In the genomic region with DNA sequence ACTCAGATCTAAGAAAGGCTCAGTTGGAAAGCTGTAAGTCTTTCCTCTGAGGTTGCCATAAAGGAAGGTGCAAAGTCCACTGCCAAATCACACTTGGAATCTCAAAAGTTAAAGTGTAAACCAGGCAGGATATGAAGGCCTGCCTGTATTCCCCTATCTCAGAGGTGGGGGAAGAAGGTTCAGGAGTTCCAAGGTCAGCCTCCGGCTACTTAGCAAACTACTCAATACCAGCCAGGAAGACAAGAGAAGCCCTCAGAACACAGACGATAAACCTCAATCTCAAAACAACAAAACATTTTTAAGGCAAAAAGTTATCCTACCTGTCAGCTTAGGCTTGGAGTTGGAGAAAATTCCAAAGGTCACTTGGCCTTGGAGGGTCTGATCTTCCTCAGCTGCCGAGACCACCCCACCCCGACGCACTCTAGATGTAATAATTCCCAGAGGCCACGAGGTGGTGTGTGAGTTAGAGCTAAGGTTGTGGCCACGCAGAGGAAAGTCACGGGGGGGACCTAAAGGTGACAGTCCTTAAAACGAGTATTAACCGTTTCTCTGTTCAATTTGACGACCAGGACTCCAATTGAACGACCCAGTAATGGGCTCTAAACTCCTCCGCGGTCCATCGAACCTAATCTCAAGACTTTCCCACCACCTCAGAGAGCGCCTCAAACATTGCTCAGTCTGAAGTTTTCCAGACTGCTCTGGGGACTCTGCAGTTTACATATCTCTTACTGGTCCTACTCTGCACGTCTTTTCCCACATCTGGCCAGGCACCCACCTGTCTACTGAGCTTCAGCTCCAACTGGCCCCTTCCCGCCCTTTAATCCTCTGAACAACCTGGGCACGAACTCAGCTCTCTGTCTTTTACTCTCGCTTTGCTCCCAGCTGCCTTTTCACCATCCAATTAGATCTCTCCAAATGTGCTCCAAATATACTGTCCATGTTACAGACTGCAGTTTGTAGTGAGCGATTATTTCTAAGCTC, we compare ENCODE assay signal across 8 mouse cellular contexts. TPM values are rescaled to one million over a fixed set of nuclear protein-coding genes. Genes with fewer than 3 reads are reported as not detected.
DNase-seq lines count a peak whose midpoint lies in the region; ATAC-seq and TF ChIP-seq lines count a peak whose summit lies in the region.

No protein-coding gene starts in this region.

- no peaks in the 10 kb centered on the region for H3K36me3 ChIP-seq in forebrain, embryonic 15.5 days
- H3K36me3 ChIP-seq in hindbrain, postnatal 0 days (ENCODE audit: insufficient read depth, low read length) = no peaks in the 10 kb centered on the region
- no peaks in the 10 kb centered on the region for H3K36me3 ChIP-seq in liver, adult 2 months (ENCODE audit: control insufficient read depth, insufficient read depth, low read length)
- no peaks in the 10 kb centered on the region for H3K36me3 ChIP-seq in midbrain, embryonic 16.5 days (ENCODE audit: control insufficient read depth, insufficient read depth, low read length)

- no peaks in the 10 kb centered on the region for H3K9me3 ChIP-seq in forebrain, embryonic 15.5 days
- H3K9me3 ChIP-seq in hindbrain, postnatal 0 days (ENCODE audit: low read length) = no peaks in the 10 kb centered on the region
- H3K9me3 ChIP-seq in midbrain, embryonic 16.5 days (replicated peaks; ENCODE audit: control insufficient read depth, low read length, poor library complexity, severe bottlenecking) = no peaks in the 10 kb centered on the region

- peak overlapping the region; percentile 75; the same call in 1 of the 2 replicates for H3K9ac ChIP-seq in forebrain, embryonic 15.5 days (replicated peaks)
- H3K9ac ChIP-seq in hindbrain, postnatal 0 days (replicated peaks; ENCODE audit: low read length) = no peak overlapping the region
- H3K9ac ChIP-seq in liver, adult 2 months (ENCODE audit: low read depth, low read length) = peak overlapping the region; percentile 16; the same call in 1 of the 2 replicates
- no peak overlapping the region for H3K9ac ChIP-seq in midbrain, embryonic 16.5 days (ENCODE audit: low read depth, low read length)

- DNase-seq in left cerebral cortex, postnatal 10 days (ENCODE audit: extremely low spot score in 1 of 2, low spot score in 2 of 2) = peak; percentile 10 to 33
- no peak for DNase-seq in left cerebral cortex, postnatal 36 days (ENCODE audit: low spot score in 2 of 2)
- peak; percentile 69 for DNase-seq in hindbrain, postnatal 0 days (ENCODE audit: low spot score)
- peak; percentile 86 for DNase-seq in liver, adult 2 months (ENCODE audit: extremely low read depth, low read depth, low spot score)
- peak; percentile 43 for DNase-seq in thymus, postnatal 14 days

- peaks cover 16% of the 10 kb centered on the region for H3K4me1 ChIP-seq in forebrain, embryonic 15.5 days
- H3K4me1 ChIP-seq in hindbrain, postnatal 0 days (ENCODE audit: insufficient read depth, low read length) = no peaks in the 10 kb centered on the region
- H3K4me1 ChIP-seq in liver, adult 2 months (ENCODE audit: control insufficient read depth, insufficient read depth, low read length) = peaks cover 10% of the 10 kb centered on the region
- H3K4me1 ChIP-seq in midbrain, embryonic 16.5 days (ENCODE audit: control insufficient read depth, insufficient read depth, low read length) = peaks cover 6% of the 10 kb centered on the region; the same call in 1 of the 2 replicates

- no peak for TF ChIP-seq POLR2A in liver, adult 2 months (IDR thresholded peaks at IDR 0.05; ENCODE audit: extremely low read depth, insufficient read depth, low read length)

- H3K4me2 ChIP-seq in forebrain, embryonic 15.5 days (replicated peaks) = peak overlapping the region; percentile 88
- H3K4me2 ChIP-seq in hindbrain, postnatal 0 days (ENCODE audit: low read depth, low read length) = peak overlapping the region; percentile 88
- H3K4me2 ChIP-seq in midbrain, embryonic 16.5 days (ENCODE audit: low read length) = peak overlapping the region; percentile 82

- peaks cover 12% of the 10 kb centered on the region; the same call in 1 of the 2 replicates for H3K79me2 ChIP-seq in liver, adult 2 months (ENCODE audit: control insufficient read depth, insufficient read depth, low read length)

- H3K27me3 ChIP-seq in forebrain, embryonic 15.5 days = no peaks in the 10 kb centered on the region
- no peaks in the 10 kb centered on the region for H3K27me3 ChIP-seq in hindbrain, postnatal 0 days (ENCODE audit: insufficient read depth, low read length)
- no peaks in the 10 kb centered on the region for H3K27me3 ChIP-seq in liver, adult 2 months (ENCODE audit: control insufficient read depth, insufficient read depth, low read length)
- H3K27me3 ChIP-seq in midbrain, embryonic 16.5 days (ENCODE audit: control insufficient read depth, insufficient read depth, low read depth, low read length) = no peaks in the 10 kb centered on the region

- H3K27ac ChIP-seq in forebrain, embryonic 15.5 days (replicated peaks) = 0 out of 2 replicates have a peak overlapping the region, but pooled peaks have one; percentile 5
- no peak overlapping the region for H3K27ac ChIP-seq in hindbrain, postnatal 0 days
- H3K27ac ChIP-seq in liver, adult 2 months (replicated peaks; ENCODE audit: insufficient read depth, low read depth, low read length) = peak overlapping the region; percentile 15
- H3K27ac ChIP-seq in midbrain, embryonic 16.5 days (ENCODE audit: low read length) = no peak overlapping the region

- intact Hi-C loops in left cerebral cortex, postnatal 10 days (cut with DNase I) = loop anchor here (2.0 to 5.0 kb wide), 2 partner anchors 95 to 150 kb away; a partner anchor contains a TSS
- intact Hi-C loops in left cerebral cortex, postnatal 36 days (cut with DNase I) = loop anchor here (1.0 to 5.0 kb wide), 2 partner anchors 100 to 150 kb away; a partner anchor contains a TSS

- TF ChIP-seq CTCF in hindbrain, postnatal 0 days (IDR thresholded peaks at IDR 0.05; ENCODE audit: low read depth) = peak; percentile 72
- TF ChIP-seq CTCF in liver, adult 2 months (IDR thresholded peaks at IDR 0.05; ENCODE audit: low read depth, low read length) = peak; percentile 43

- 9% methylated on average over 21 of the region's 21 CpGs for WGBS in forebrain, embryonic 15.5 days
- WGBS in hindbrain, postnatal 0 days = 12% methylated on average over 21 of the region's 21 CpGs
- 7% methylated on average over 21 of the region's 21 CpGs for WGBS in liver, adult 2 months
- WGBS in midbrain, embryonic 16.5 days = 11% methylated on average over 21 of the region's 21 CpGs

- H3K4me3 ChIP-seq in forebrain, embryonic 15.5 days = peak overlapping the region; percentile 64
- peak overlapping the region; percentile 92 for H3K4me3 ChIP-seq in hindbrain, postnatal 0 days (ENCODE audit: low read length)
- H3K4me3 ChIP-seq in liver, adult 2 months (ENCODE audit: insufficient read depth, low read depth, low read length) = peak overlapping the region; percentile 91; the same call in 1 of the 2 replicates
- H3K4me3 ChIP-seq in midbrain, embryonic 16.5 days (ENCODE audit: low read depth, low read length) = peak overlapping the region; percentile 64

- ATAC-seq in cerebellum, adult (ENCODE audit: insufficient number of reproducible peaks, low FRiP score, low TSS enrichment) = peak; percentile 38
- peak; percentile 27 for ATAC-seq in forebrain, embryonic 15.5 days (replicated peaks)
- peak; percentile 56 for ATAC-seq in hindbrain, postnatal 0 days
- ATAC-seq in midbrain, embryonic 16.5 days = peak; percentile 39

RNA-seq across cellular contexts. Expression of a gene that starts 0.9 kb away (rescaled TPM):
- total RNA-seq in left cerebral cortex, postnatal 10 days (2021) = 1 to 10 TPM; 8.4 to 9.5 TPM
- total RNA-seq in left cerebral cortex, postnatal 36 days (2021) = 1 to 10 TPM; 5.5 to 6.3 TPM
- polyA plus RNA-seq in forebrain, embryonic 15.5 days (2015; fragmentation: Nextera tagmentation; extraction: Ambion mirVana) = 19.9 and 22.0 TPM in 2 replicates
- total RNA-seq in hindbrain, postnatal 0 days (2014; rRNA removed) = 12.2 and 14.4 TPM in 2 replicates
- polyA plus RNA-seq in hindbrain, postnatal 0 days (2015; fragmentation: Nextera tagmentation; extraction: Ambion mirVana) = 19.1 and 20.2 TPM in 2 replicates
- 3.1 and 3.5 TPM in 2 replicates for total RNA-seq in liver, adult 2 months (2014; rRNA removed)
- polyA plus RNA-seq in liver, adult 2 months (2012; rRNA removed) = 2.0 and 2.3 TPM in 2 replicates
- polyA plus RNA-seq in midbrain, embryonic 16.5 days (2015; fragmentation: Nextera tagmentation; extraction: Ambion mirVana) = 18.7 and 20.4 TPM in 2 replicates

RNA-seq across cellular contexts. Expression of a gene that starts 37.4 kb away (rescaled TPM):
- not detected for total RNA-seq in left cerebral cortex, postnatal 10 days (2021)
- not detected for total RNA-seq in left cerebral cortex, postnatal 36 days (2021)
- polyA plus RNA-seq in forebrain, embryonic 15.5 days (2015; fragmentation: Nextera tagmentation; extraction: Ambion mirVana) = not detected in 2 replicates
- total RNA-seq in hindbrain, postnatal 0 days (2014; rRNA removed) = not detected in 2 replicates
- polyA plus RNA-seq in hindbrain, postnatal 0 days (2015; fragmentation: Nextera tagmentation; extraction: Ambion mirVana) = not detected in 2 replicates
- total RNA-seq in liver, adult 2 months (2014; rRNA removed) = not detected in 2 replicates
- polyA plus RNA-seq in liver, adult 2 months (2012; rRNA removed) = not detected in 2 replicates
- polyA plus RNA-seq in midbrain, embryonic 16.5 days (2015; fragmentation: Nextera tagmentation; extraction: Ambion mirVana) = not detected in 2 replicates

Comparison
In these comparisons a context has a peak if more than half of its experiments do, and no peak if none do; other contexts are left out.
1. DNase-seq: peak in left cerebral cortex, postnatal 10 days (2 of 2), hindbrain, postnatal 0 days (single experiment), liver, adult 2 months (single experiment) and thymus, postnatal 14 days (single experiment); none in left cerebral cortex, postnatal 36 days (0 of 2).
2. H3K27ac ChIP-seq: peak in forebrain, embryonic 15.5 days (single experiment) and liver, adult 2 months (single experiment); none in hindbrain, postnatal 0 days (single experiment) and midbrain, embryonic 16.5 days (single experiment).
3. H3K9ac ChIP-seq: peak in forebrain, embryonic 15.5 days (single experiment) and liver, adult 2 months (single experiment); none in hindbrain, postnatal 0 days (single experiment) and midbrain, embryonic 16.5 days (single experiment).
4. Peak in every context shown above with its lines, with median percentiles within 50 percentile points of each other: ATAC-seq, H3K4me2 ChIP-seq and H3K4me3 ChIP-seq.